Mouse (Mus musculus): ENCODE measurements around the gene Hist1h1c.
"Not testable (repeated sequence)": the region's sequence is repeated elsewhere in the genome, so short reads cannot be mapped to it uniquely, and the experiment has no call there.

The Hist1h1c gene

GRCm38 (mm10) chr13:23716261-23717042 lies 22.2 kb upstream of the Hist1h1c start:
- DNase-seq (ENCODE audit: extremely low spot score, low read depth, low spot score): no peak

GRCm38 (mm10) chr13:23717176-23717575 lies 21.4 kb upstream of the Hist1h1c start:
- DNase-seq (ENCODE audit: extremely low spot score, low read depth, low spot score): no peak

GRCm38 (mm10) chr13:23717593-23718245 lies 20.9 kb upstream of the Hist1h1c start:
- not testable (repeated sequence) for DNase-seq (ENCODE audit: extremely low spot score, low read depth, low spot score)

- DNase-seq (ENCODE audit: extremely low spot score, low read depth, low spot score): no peak
Measured at GRCm38 (mm10) chr13:23724239-23724638, 14.4 kb upstream of the Hist1h1c start.

- no peak for DNase-seq (ENCODE audit: extremely low spot score, low read depth, low spot score)
Measured at GRCm38 (mm10) chr13:23725213-23725612, 13.4 kb upstream of the Hist1h1c start.

GRCm38 (mm10) chr13:23728472-23729191 lies 10.0 kb upstream of the Hist1h1c start:
- DNase-seq (ENCODE audit: extremely low spot score, low read depth, low spot score): no peak

GRCm38 (mm10) chr13:23729192-23729525 lies 9.4 kb upstream of the Hist1h1c start:
- DNase-seq (ENCODE audit: extremely low spot score, low read depth, low spot score): no peak

GRCm38 (mm10) chr13:23729706-23730105 lies 8.9 kb upstream of the Hist1h1c start:
- no peak for DNase-seq (ENCODE audit: extremely low spot score, low read depth, low spot score)

GRCm38 (mm10) chr13:23730479-23730878 lies 8.1 kb upstream of the Hist1h1c start:
- DNase-seq (ENCODE audit: extremely low spot score, low read depth, low spot score): no peak

- DNase-seq (ENCODE audit: extremely low spot score, low read depth, low spot score): no peak
Measured at GRCm38 (mm10) chr13:23732156-23732804, 6.3 kb upstream of the Hist1h1c start.

GRCm38 (mm10) chr13:23737091-23737490 lies 1.5 kb upstream of the Hist1h1c start:
- DNase-seq (ENCODE audit: extremely low spot score, low read depth, low spot score): no peak

- DNase-seq (ENCODE audit: extremely low spot score, low read depth, low spot score): no peak
Measured at GRCm38 (mm10) chr13:23738041-23738440, 567 bp upstream of the Hist1h1c start.

- DNase-seq (ENCODE audit: extremely low spot score, low read depth, low spot score): peak; percentile 90
Measured at GRCm38 (mm10) chr13:23739069-23739921, 687 bp downstream of the Hist1h1c start.

GRCm38 (mm10) chr13:23739922-23740252 lies 1.3 kb downstream of the Hist1h1c start:
- DNase-seq (ENCODE audit: extremely low spot score, low read depth, low spot score): peak; percentile 77

- no peak for DNase-seq (ENCODE audit: extremely low spot score, low read depth, low spot score)
Measured at GRCm38 (mm10) chr13:23740256-23740840, 1.7 kb downstream of the Hist1h1c start.

GRCm38 (mm10) chr13:23740910-23741309 lies 2.3 kb downstream of the Hist1h1c start:
- DNase-seq (ENCODE audit: extremely low spot score, low read depth, low spot score): no peak

- DNase-seq (ENCODE audit: extremely low spot score, low read depth, low spot score): no peak
Measured at GRCm38 (mm10) chr13:23742007-23742406, 3.4 kb downstream of the Hist1h1c start.

- no peak for DNase-seq (ENCODE audit: extremely low spot score, low read depth, low spot score)
Measured at GRCm38 (mm10) chr13:23743215-23743614, 4.6 kb downstream of the Hist1h1c start.

GRCm38 (mm10) chr13:23743963-23744362 lies 5.4 kb downstream of the Hist1h1c start:
- no peak for DNase-seq (ENCODE audit: extremely low spot score, low read depth, low spot score)
